Mouse (Mus musculus): Measurements from ENCODE around the gene Rapgef6. TPM values are rescaled to one million over a fixed set of nuclear protein-coding genes. Genes with fewer than 3 reads are reported as not detected.

The Rapgef6 gene
- polyA plus RNA-seq, 1 experiment from 2014 or later: 26.4 TPM

- Histone ChIP-seq H3K4me2 (no peak overlapping the region), H3K9ac (no peak overlapping the region), H3K27ac (ENCODE audit: poor library complexity, severe bottlenecking) (no peak overlapping the region), H3K9me3 (replicated peaks) (no peaks in the 10 kb centered on the region), H3K4me3 (no peak overlapping the region), H3K36me3 (peaks cover 51% of the 10 kb centered on the region), H3K4me1 (replicated peaks) (peaks cover 14% of the 10 kb centered on the region), H3K27me3 (replicated peaks) (no peaks in the 10 kb centered on the region)
- no peak for ATAC-seq (ENCODE audit: insufficient number of reproducible peaks, low FRiP score)
- WGBS: 70% methylated on average over 1 of the region's 1 CpGs
Measured at GRCm38 (mm10) chr11:54735114-54735513, 212.5 kb downstream of the Rapgef6 start.

- peaks cover 14% of the 10 kb centered on the region for H3K4me1 ChIP-seq (replicated peaks)
- H3K36me3 ChIP-seq: peaks cover 54% of the 10 kb centered on the region
- no peaks in the 10 kb centered on the region for H3K27me3 ChIP-seq (replicated peaks)
- no peak overlapping the region for H3K27ac ChIP-seq (ENCODE audit: poor library complexity, severe bottlenecking)
- H3K9ac ChIP-seq: no peak overlapping the region
- no peaks in the 10 kb centered on the region for H3K9me3 ChIP-seq (replicated peaks)
- H3K4me3 ChIP-seq: no peak overlapping the region
- no peak overlapping the region for H3K4me2 ChIP-seq
- no peak for ATAC-seq (ENCODE audit: insufficient number of reproducible peaks, low FRiP score)
- WGBS: 73% methylated on average over 5 of the region's 5 CpGs
Measured at GRCm38 (mm10) chr11:54736903-54737302, 214.3 kb downstream of the Rapgef6 start.

DNA sequence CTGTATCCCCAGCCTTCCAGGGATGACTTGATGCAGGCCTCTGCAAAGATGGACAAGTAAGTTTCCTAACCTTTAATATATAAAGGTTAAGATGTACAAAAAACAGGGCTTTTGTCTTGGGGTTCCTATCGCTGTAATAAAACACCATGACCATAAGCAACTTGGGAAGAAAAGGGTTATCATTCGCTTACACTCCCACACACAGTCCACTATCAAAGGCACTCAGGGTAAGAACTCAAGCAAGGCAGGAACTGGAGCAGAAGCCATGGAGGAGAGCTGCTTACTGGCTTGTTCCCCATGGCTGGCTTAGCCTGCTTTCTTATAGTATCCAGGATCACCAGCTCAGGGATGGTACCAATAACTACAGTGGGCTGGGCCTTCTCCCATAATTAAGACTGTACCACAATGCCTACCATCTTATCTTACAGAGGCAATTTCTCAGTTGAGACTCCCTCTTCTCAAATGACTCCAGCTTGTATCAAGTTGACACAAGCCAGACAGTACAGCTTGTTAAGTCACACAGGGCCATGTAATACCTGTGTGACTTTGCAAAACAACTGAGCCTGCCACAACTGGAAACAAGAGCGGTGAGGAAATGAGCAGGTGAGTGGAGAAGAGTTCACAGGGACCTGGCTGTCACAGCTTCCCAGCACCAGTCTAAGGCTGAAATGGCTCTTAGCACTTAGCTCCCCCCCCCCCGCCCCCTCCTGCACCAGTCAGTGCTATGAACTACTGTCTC lies 216.5 kb downstream of the Rapgef6 start:
- Histone ChIP-seq H3K4me3 (no peak overlapping the region), H3K36me3 (peaks cover 46% of the 10 kb centered on the region), H3K4me2 (no peak overlapping the region), H3K27ac (ENCODE audit: poor library complexity, severe bottlenecking) (no peak overlapping the region), H3K4me1 (replicated peaks) (peaks cover 11% of the 10 kb centered on the region), H3K9me3 (replicated peaks) (no peaks in the 10 kb centered on the region), H3K27me3 (replicated peaks) (no peaks in the 10 kb centered on the region), H3K9ac (no peak overlapping the region)
- 91% methylated on average over 4 of the region's 4 CpGs for whole genome bisulfite sequencing
- ATAC-seq (ENCODE audit: insufficient number of reproducible peaks, low FRiP score): no peak

DNA sequence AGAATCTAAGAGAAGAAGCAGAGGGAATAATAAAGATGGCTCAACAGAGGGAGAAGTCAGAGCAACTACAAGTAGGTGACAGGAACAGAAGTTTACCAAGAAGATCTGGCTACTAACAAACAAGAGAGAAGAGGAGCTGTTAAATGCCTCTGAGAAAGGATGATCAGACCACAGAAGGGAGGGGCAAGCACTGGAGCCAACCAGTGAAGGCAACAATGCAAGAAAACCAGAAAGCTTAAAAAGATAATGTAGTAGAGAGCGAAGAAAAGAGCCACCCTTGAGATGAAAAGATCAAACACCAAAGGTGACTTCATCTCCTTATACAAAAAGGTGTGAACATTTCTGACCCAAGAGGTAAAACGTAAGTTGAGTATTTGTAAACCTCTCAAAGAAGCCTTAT lies 218.7 kb downstream of the Rapgef6 start:
- ATAC-seq (ENCODE audit: insufficient number of reproducible peaks, low FRiP score): no peak
- H3K36me3 ChIP-seq: peaks cover 28% of the 10 kb centered on the region
- H3K9ac ChIP-seq: no peak overlapping the region
- no peaks in the 10 kb centered on the region for H3K9me3 ChIP-seq (replicated peaks)
- no peak overlapping the region for H3K27ac ChIP-seq (ENCODE audit: poor library complexity, severe bottlenecking)
- WGBS: 90% methylated on average over 2 of the region's 2 CpGs
- no peak overlapping the region for H3K4me3 ChIP-seq
- no peak overlapping the region for H3K4me2 ChIP-seq
- no peaks in the 10 kb centered on the region for H3K27me3 ChIP-seq (replicated peaks)
- peaks cover 13% of the 10 kb centered on the region for H3K4me1 ChIP-seq (replicated peaks)

GRCm38 (mm10) chr11:54744231-54744630 lies 221.6 kb downstream of the Rapgef6 start:
- Histone ChIP-seq H3K27me3 (replicated peaks) (no peaks in the 10 kb centered on the region), H3K27ac (ENCODE audit: poor library complexity, severe bottlenecking) (no peak overlapping the region), H3K9ac (no peak overlapping the region), H3K9me3 (replicated peaks) (no peaks in the 10 kb centered on the region), H3K4me3 (no peak overlapping the region), H3K4me1 (replicated peaks) (peaks cover 7% of the 10 kb centered on the region; the same call in 1 of the 2 replicates), H3K4me2 (no peak overlapping the region), H3K36me3 (peaks cover 29% of the 10 kb centered on the region)
- 76% methylated on average over 1 of the region's 1 CpGs for WGBS
- no peak for ATAC-seq (ENCODE audit: insufficient number of reproducible peaks, low FRiP score)

Small RNAs within 50 kb of the gene (microRNA-seq; reads per million reads assigned to microRNA genes)
- gene Gm26116: not detected

Other genes with a start within 250 kb of the Rapgef6 start
- 0.40 and 0.55 TPM in 2 replicates for gene Acsl6, start 219.0 kb upstream of the Rapgef6 start, polyA plus RNA-seq (2016; fragmentation: Nextera tagmentation; extraction: Ambion mirVana)
- not detected in 2 replicates for gene Meikin, start 152.2 kb upstream of the Rapgef6 start, polyA plus RNA-seq (2016; fragmentation: Nextera tagmentation; extraction: Ambion mirVana)
- 10.4 and 11.2 TPM in 2 replicates for gene Fnip1, start 84.6 kb upstream of the Rapgef6 start, polyA plus RNA-seq (2016; fragmentation: Nextera tagmentation; extraction: Ambion mirVana)

All from heart, embryonic 12.5 days (tissue).